Mouse (Mus musculus) heart, postnatal 0 days (tissue): ENCODE measurements around the gene H2afx. TPM values are rescaled to one million over a fixed set of nuclear protein-coding genes. Genes with fewer than 3 reads are reported as not detected.

ENCODE experiments used
- ATAC-seq: fragments of 200-750 bp; cut with Nextera tagmentation; 2 replicates; pipeline ENCODE4 v1.8.0; 2017; ENCODE audit warnings: low read depth, moderate number of reproducible peaks, moderate library complexity; ENCODE audit not compliant: insufficient read depth
- DNase-seq: peaks from one replicate; pipeline ENCODE4 v3.0.0-alpha.2; 2016; ENCODE audit warnings: low spot score
- H3K27ac ChIP-seq: fragments of 300-500 bp; sonication (generic); 2 replicates; pipeline ENCODE4 v1.5.1; 2014; ENCODE audit warnings: low read depth, mild to moderate bottlenecking
- H3K27me3 ChIP-seq: fragments of 300-500 bp; sonication (generic); 2 replicates; pipeline ENCODE4 v1.6.1; 2014; ENCODE audit warnings: low read length, mixed read lengths; ENCODE audit not compliant: control insufficient read depth, insufficient read depth
- H3K36me3 ChIP-seq: fragments of 300-500 bp; sonication (generic); replicated peaks from 2 replicates; pipeline ENCODE4 v1.6.1; 2014; ENCODE audit warnings: low read length, mixed read lengths; ENCODE audit not compliant: control insufficient read depth, insufficient read depth
- H3K4me1 ChIP-seq: fragments of 300-500 bp; sonication (generic); 2 replicates; pipeline ENCODE4 v1.6.1; 2014; ENCODE audit warnings: antibody characterized with exemption; ENCODE audit not compliant: control insufficient read depth, insufficient read depth
- H3K4me2 ChIP-seq: fragments of 300-500 bp; sonication (generic); 2 replicates; pipeline ENCODE4 v1.6.1; 2014; ENCODE audit warnings: low read depth, mild to moderate bottlenecking, low read length, moderate library complexity
- H3K4me3 ChIP-seq: fragments of 300-500 bp; sonication (generic); 2 replicates; pipeline ENCODE4 v1.5.1; 2014; ENCODE audit warnings: low read depth, low read length
- H3K9ac ChIP-seq: fragments of 300-500 bp; sonication (generic); replicated peaks from 2 replicates; pipeline ENCODE4 v1.6.1; 2014; ENCODE audit warnings: low read depth, low read length, mixed read lengths
- H3K9me3 ChIP-seq: fragments of 300-500 bp; sonication (generic); replicated peaks from 2 replicates; pipeline ENCODE4 v1.6.1; 2016; ENCODE audit warnings: low read length; ENCODE audit not compliant: control insufficient read depth
- CTCF ChIP-seq: IDR thresholded peaks from 2 replicates; pipeline ENCODE4 v1.5.1; 2016; ENCODE audit warnings: antibody characterized with exemption, control low read depth, low read depth
- EP300 ChIP-seq: IDR thresholded peaks from 2 replicates; pipeline ENCODE4 v1.6.1; 2016; ENCODE audit warnings: antibody characterized with exemption, low read depth
- WGBS: fragments of 180-500 bp; shearing (Covaris S2); extraction: QIAGEN DNeasy Blood & Tissue Kit; methylation state at CpG from one replicate; pipeline ENCODE4 v1.1.7; 2014; 5-methylcytosine and 5-hydroxymethylcytosine counted together
- polyA plus RNA-seq: library from polyadenylated mRNA; unstranded; fragments of >200 nt; fragmentation: Nextera tagmentation; extraction: Ambion mirVana; gene quantifications from 2 replicates; pipeline ENCODE4 v1.2.1, GENCODE M21; 2015
- total RNA-seq: library from RNA; depleted of rRNA; stranded (reverse); fragments of >200 nt; gene quantifications from 2 replicates; pipeline ENCODE4 v1.2.3, GENCODE M21; 2014; ENCODE audit warnings: low replicate concordance; rRNA removed

The H2afx gene
- 285 and 447 TPM in 2 replicates for total RNA-seq
- polyA plus RNA-seq = 69.3 and 71.2 TPM in 2 replicates

DNA sequence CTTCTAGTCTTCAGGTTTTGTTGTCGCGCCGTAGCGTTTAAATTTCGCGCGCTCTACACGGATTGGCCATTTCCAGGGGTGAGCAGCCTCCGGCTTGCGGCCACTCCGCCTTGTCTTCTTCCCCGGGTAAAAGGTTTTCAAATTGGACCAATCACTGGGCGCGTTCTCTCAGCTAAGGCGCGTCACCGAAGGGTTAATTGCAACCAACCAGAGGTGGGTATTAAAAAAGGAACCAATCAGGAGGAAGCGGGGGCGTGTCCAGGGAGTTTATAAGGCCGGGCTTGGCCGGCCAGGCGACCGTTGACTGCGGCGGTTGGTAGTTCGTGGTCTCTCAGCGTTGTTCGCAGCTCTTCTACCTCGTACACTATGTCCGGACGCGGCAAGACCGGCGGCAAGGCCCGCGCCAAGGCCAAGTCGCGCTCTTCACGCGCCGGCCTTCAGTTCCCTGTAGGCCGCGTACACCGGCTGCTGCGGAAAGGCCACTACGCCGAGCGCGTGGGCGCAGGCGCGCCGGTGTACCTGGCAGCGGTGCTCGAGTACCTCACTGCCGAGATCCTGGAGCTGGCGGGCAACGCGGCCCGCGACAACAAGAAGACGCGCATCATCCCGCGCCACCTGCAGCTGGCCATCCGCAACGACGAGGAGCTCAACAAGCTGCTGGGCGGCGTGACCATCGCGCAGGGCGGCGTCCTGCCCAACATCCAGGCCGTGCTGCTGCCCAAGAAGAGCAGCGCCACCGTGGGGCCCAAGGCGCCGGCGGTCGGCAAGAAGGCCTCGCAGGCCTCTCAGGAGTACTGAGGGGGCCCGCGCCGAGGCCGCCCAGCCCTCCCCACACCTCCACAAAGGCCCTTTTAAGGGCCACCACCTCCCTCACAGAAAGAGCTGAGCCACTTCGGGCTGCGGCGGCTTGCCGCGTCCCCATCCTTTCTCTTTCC, at the start of gene H2afx:
Gene H2afx, plus strand, starts transcription at position 299 of the 935 bp plus-strand sequence.
- Histone ChIP-seq H3K36me3 (peaks cover 60% of the 10 kb centered on the region), H3K27ac (peak within 1 kb of the TSS; percentile 92), H3K4me2 (peak within 1 kb of the TSS; percentile 98), H3K4me1 (peaks cover 14% of the 10 kb centered on the region), H3K9me3 (no peaks in the 10 kb centered on the region), H3K27me3 (no peaks in the 10 kb centered on the region), H3K4me3 (peak within 1 kb of the TSS; percentile 92), H3K9ac (peak within 1 kb of the TSS; percentile 94)
- peak; percentile 52 for TF ChIP-seq CTCF
- TF ChIP-seq EP300 = peak; percentile 90; the same call in 1 of the 2 replicates
- ATAC-seq (peak; percentile 95), DNase-seq (peak; percentile 100)
- under 1% methylated on average over 74 of the region's 91 CpGs for WGBS

DNA sequence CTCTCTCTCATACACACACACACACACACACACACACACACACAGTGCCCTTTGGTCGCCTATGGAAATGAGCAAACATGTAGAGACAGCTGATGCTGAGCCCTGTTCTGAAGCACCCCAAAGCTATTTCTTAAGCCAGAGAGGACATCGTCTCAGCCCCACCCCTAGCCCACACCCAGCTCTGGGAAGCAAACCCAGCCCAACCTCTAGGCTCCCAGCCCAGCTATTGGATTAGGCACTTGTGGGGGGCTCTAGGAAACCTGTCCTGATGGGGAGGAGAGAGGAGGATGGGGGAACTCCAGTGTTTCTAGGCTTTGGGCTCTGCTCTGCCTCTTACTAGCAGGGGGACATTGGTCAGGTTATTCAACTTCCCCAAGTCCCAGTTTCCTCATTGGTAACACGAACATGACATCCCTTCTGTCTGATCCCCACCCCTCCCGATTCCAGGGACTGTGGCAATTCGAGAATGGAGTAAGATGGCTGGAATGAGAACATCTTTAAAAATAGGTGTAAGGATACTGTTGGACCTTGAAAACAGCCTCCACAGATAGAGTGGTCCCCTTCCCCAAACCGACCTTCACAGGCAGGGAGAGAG, 48.1 kb upstream of the H2afx start:
- ATAC-seq (no peak), DNase-seq (no peak)
- 19% methylated on average over 6 of the region's 6 CpGs for WGBS
- no peak for TF ChIP-seq CTCF
- TF ChIP-seq EP300 = no peak
- Histone ChIP-seq H3K9ac (no peak overlapping the region), H3K27me3 (peaks cover 25% of the 10 kb centered on the region; the same call in 1 of the 2 replicates), H3K9me3 (no peaks in the 10 kb centered on the region), H3K4me2 (no peak overlapping the region), H3K4me1 (peaks cover 19% of the 10 kb centered on the region), H3K27ac (no peak overlapping the region), H3K36me3 (peaks cover 8% of the 10 kb centered on the region; the same call in 1 of the 2 replicates), H3K4me3 (no peak overlapping the region)

DNA sequence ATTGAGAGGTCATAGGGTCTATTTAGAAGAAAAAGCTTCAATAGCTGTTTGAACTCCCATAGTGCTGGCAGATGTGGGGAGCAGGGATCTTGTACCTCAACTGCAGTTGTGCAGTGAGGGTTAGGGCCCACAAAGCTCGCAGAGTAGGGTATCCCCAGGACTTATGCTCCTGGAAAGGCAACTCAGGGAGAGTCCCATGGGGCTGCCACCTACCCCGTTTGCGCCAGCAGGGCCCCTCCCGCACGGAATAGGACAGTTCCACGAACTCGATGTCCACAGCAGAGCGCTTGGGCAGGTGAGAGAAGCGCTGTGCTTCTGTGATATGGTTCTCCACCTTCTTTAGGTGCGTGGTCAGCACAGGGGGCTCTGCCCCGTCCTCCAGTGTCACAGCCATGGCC, 47.5 kb upstream of the H2afx start:
- no peak for TF ChIP-seq EP300

DNA sequence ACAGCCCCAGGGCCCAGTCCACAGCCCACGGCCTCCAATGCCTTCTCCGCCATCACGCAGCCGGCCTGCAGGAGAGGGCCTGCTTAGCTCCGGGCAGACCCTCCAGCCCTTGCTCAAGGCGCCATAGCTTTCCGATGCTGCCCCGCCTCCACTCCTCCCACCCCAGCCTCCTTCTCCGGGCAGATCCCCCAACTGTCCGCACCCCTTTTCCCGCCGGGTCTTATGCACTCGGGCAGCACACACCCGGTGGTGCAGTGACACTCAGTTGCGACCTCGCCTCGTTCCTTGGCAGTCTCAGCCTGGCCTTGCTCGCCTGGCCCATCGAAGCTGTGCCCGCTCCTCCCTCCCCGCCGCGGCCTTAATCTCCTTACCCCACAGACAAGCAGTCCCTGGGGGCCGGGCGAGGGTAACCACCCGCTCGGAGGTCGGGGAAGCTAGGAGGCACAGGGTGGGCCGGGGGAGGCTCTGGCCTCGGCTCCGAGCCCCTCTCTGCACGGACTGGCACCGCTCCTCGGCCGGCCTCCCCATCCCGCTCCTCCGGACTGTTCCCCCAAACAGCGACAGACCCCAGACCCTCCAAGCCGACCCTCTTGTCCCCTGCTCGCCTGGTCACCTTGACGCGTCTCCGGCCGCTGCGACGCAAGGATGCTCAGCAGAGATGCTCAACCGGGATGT, 47.0 kb upstream of the H2afx start:
- 0 out of 2 replicates have a peak, but pooled peaks have one; percentile 19 for ATAC-seq

More for the DNA sequence above, 47.5 kb upstream of the H2afx start:
- WGBS = 25% methylated on average over 11 of the region's 11 CpGs
- Histone ChIP-seq H3K4me3 (peak overlapping the region; percentile 52), H3K36me3 (peaks cover 13% of the 10 kb centered on the region; the same call in 1 of the 2 replicates), H3K4me2 (peak overlapping the region; percentile 80), H3K27me3 (peaks cover 25% of the 10 kb centered on the region; the same call in 1 of the 2 replicates), H3K4me1 (peaks cover 19% of the 10 kb centered on the region), H3K27ac (no peak overlapping the region), H3K9me3 (no peaks in the 10 kb centered on the region), H3K9ac (no peak overlapping the region)
- DNase-seq (no peak), ATAC-seq (0 out of 2 replicates have a peak, but pooled peaks have one; percentile 2)

More for the DNA sequence above, 47.0 kb upstream of the H2afx start:
- no peak for TF ChIP-seq EP300
- TF ChIP-seq CTCF = no peak
- peaks cover 18% of the 10 kb centered on the region; the same call in 1 of the 2 replicates for H3K36me3 ChIP-seq
- peak overlapping the region; percentile 80 for H3K4me2 ChIP-seq
- H3K27me3 ChIP-seq = peaks cover 25% of the 10 kb centered on the region; the same call in 1 of the 2 replicates
- WGBS = 1% methylated on average over 47 of the region's 47 CpGs
- H3K4me3 ChIP-seq = peak overlapping the region; percentile 52
- peak overlapping the region; percentile 58 for H3K9ac ChIP-seq
- H3K9me3 ChIP-seq = no peaks in the 10 kb centered on the region
- no peak for DNase-seq
- no peak overlapping the region for H3K27ac ChIP-seq
- H3K4me1 ChIP-seq = peaks cover 19% of the 10 kb centered on the region
